Mouse (Mus musculus) lung, postnatal 0 days (tissue): ENCODE measurements at regions not wholly inside any gene's neighbourhood (a gene's known extent, or its start where the extent isn't known, plus 50 kb on each side); places are given as distances from the start of the nearest gene placed in this dataset.

ENCODE experiments used
- CTCF ChIP-seq: IDR thresholded peaks from 2 replicates; pipeline ENCODE4 v1.5.1; 2016; ENCODE audit warnings: antibody characterized with exemption, mild to moderate bottlenecking
- EP300 ChIP-seq: IDR thresholded peaks from 2 replicates; pipeline ENCODE4 v1.6.1; 2016; ENCODE audit warnings: antibody characterized with exemption, mild to moderate bottlenecking, control low read depth

DNA sequence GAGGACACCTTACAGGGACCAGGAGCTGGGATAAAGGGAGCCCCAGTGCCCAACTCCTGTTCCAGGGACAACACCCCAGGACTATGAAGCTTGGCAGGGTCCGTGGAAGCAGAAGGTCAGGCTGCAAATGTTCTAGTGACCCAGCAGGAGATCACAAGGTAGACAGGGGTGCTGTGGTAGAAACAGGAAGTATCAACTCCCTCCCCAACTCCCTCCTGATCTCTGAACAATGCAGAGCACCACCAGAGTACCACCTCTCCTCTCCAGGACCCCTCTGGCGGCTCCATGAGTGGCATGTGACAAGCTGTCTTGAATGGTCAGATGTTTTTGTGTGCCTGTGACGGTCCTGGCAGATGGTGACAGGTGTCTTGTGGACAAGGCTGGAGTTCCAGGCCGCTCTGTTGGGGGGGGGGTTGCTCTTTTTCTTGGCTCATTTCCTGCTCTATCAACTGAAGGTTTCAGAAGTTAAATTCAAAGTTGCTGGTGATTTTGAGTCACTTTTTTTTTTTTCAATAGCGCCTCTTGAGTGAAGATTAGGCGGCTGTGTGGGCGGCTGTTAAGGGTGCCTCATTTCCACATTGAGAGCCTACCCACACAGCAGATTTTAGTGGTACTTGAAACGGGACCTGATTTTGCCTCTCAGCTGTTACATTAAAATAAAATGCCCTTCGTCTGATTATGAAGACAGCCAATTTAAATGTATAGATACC, 73.1 kb upstream of the 2410004P03Rik start:
- TF ChIP-seq CTCF (no peak), EP300 (no peak)
